Mouse (Mus musculus) liver, adult 2 months (tissue): ENCODE results near the gene Marveld1. TPM values are rescaled to one million over a fixed set of nuclear protein-coding genes. Genes with fewer than 3 reads are reported as not detected.
A peak's percentile ranks its signal among the peaks of the same experiment; 100 is the strongest.

ENCODE experiments used
- DNase-seq: peaks from one replicate; pipeline ENCODE4 v3.0.0-alpha.2; 2011; ENCODE audit warnings: low read depth, low spot score; ENCODE audit errors: extremely low read depth
- H3K27ac ChIP-seq: fragments of 200-500 bp; replicated peaks from 2 replicates; pipeline ENCODE4 v1.5.1; 2012; ENCODE audit warnings: low read depth, mild to moderate bottlenecking, control low read depth, inconsistent platforms, low read length; ENCODE audit not compliant: insufficient read depth
- H3K27me3 ChIP-seq: fragments of 200-500 bp; 2 replicates; pipeline ENCODE4 v1.6.1; 2012; ENCODE audit warnings: mild to moderate bottlenecking, moderate library complexity, low read length, inconsistent platforms; ENCODE audit not compliant: control insufficient read depth, insufficient read depth
- H3K36me3 ChIP-seq: fragments of 200-500 bp; 2 replicates; pipeline ENCODE4 v1.6.1; 2012; ENCODE audit warnings: low read length, inconsistent platforms; ENCODE audit not compliant: control insufficient read depth, insufficient read depth
- H3K4me1 ChIP-seq: fragments of 200-500 bp; 2 replicates; pipeline ENCODE4 v1.6.1; 2011; ENCODE audit warnings: low read length; ENCODE audit not compliant: control insufficient read depth, insufficient read depth
- H3K4me3 ChIP-seq: fragments of 200-500 bp; 2 replicates; pipeline ENCODE4 v1.5.1; 2011; ENCODE audit warnings: low read depth, mild to moderate bottlenecking, control low read depth, low read length, moderate library complexity; ENCODE audit not compliant: insufficient read depth
- H3K79me2 ChIP-seq: fragments of 200-500 bp; 2 replicates; pipeline ENCODE4 v1.6.1; 2012; ENCODE audit warnings: inconsistent platforms, mild to moderate bottlenecking, low read length, moderate library complexity; ENCODE audit not compliant: control insufficient read depth, insufficient read depth
- H3K9ac ChIP-seq: fragments of 200-500 bp; 2 replicates; pipeline ENCODE4 v1.6.1; 2012; ENCODE audit warnings: low read depth, mild to moderate bottlenecking, control low read depth, inconsistent platforms, low read length
- CTCF ChIP-seq: fragments of 200-500 bp; IDR thresholded peaks from 2 replicates; pipeline ENCODE4 v1.5.1; 2011; ENCODE audit warnings: low read depth, low read length, control low read depth
- POLR2A ChIP-seq: fragments of 200-500 bp; IDR thresholded peaks from 2 replicates; pipeline ENCODE4 v1.6.1; 2011; ENCODE audit warnings: low read length, control low read depth; ENCODE audit not compliant: insufficient read depth; ENCODE audit errors: extremely low read depth
- whole genome bisulfite sequencing: fragments of 180-500 bp; shearing (Covaris S2); methylation state at CpG from one replicate; pipeline ENCODE4 v1.1.7; 2018; 5-methylcytosine and 5-hydroxymethylcytosine counted together
- polyA plus RNA-seq: library from polyadenylated mRNA; depleted of rRNA; stranded (reverse); fragments of >200 nt; gene quantifications from 2 replicates; pipeline ENCODE4 v1.2.3, GENCODE M21; 2012
- total RNA-seq: library from RNA; depleted of rRNA; stranded (reverse); fragments of >200 nt; gene quantifications from 2 replicates; pipeline ENCODE4 v1.2.3, GENCODE M21; 2014

Marveld1 gene
- total and polyA plus RNA-seq, 2 experiments: 12.1 to 25.7 TPM

- Histone ChIP-seq H3K27me3 (no peaks in the 10 kb centered on the region), H3K79me2 (no peaks in the 10 kb centered on the region), H3K4me3 (peak overlapping the region; percentile 70), H3K27ac (peak overlapping the region; percentile 88), H3K36me3 (no peaks in the 10 kb centered on the region), H3K9ac (peak overlapping the region; percentile 94), H3K4me1 (peaks cover 43% of the 10 kb centered on the region)
- peak; percentile 88 for DNase-seq
- TF ChIP-seq CTCF: no peak
- peak; percentile 71; the same call in 1 of the 2 replicates for TF ChIP-seq POLR2A
- under 1% methylated on average over 63 of the region's 63 CpGs for WGBS
Measured at GRCm38 (mm10) chr19:42147769-42148568, 769 bp downstream of the Marveld1 start.

GRCm38 (mm10) chr19:42148569-42148860, 1.3 kb downstream of the Marveld1 start:
- TF ChIP-seq POLR2A (no peak), CTCF (no peak)
- peak overlapping the region; percentile 70 for H3K4me3 ChIP-seq
- H3K27me3 ChIP-seq: no peaks in the 10 kb centered on the region
- H3K9ac ChIP-seq: peak overlapping the region; percentile 94
- no peaks in the 10 kb centered on the region for H3K36me3 ChIP-seq
- H3K4me1 ChIP-seq: peaks cover 43% of the 10 kb centered on the region
- 32% methylated on average over 7 of the region's 7 CpGs for WGBS
- H3K79me2 ChIP-seq: no peaks in the 10 kb centered on the region
- peak overlapping the region; percentile 88; the same call in 1 of the 2 replicates for H3K27ac ChIP-seq
- no peak for DNase-seq

- no peaks in the 10 kb centered on the region for H3K36me3 ChIP-seq
- H3K9ac ChIP-seq: no peak overlapping the region
- 7% methylated on average over 6 of the region's 6 CpGs for WGBS
- H3K27me3 ChIP-seq: no peaks in the 10 kb centered on the region
- no peak overlapping the region for H3K27ac ChIP-seq
- TF ChIP-seq CTCF (peak; percentile 90), POLR2A (no peak)
- H3K4me1 ChIP-seq: peaks cover 28% of the 10 kb centered on the region
- no peak overlapping the region for H3K4me3 ChIP-seq
- peak; percentile 80 for DNase-seq
- H3K79me2 ChIP-seq: no peaks in the 10 kb centered on the region
Measured at GRCm38 (mm10) chr19:42151990-42152389, 4.8 kb downstream of the Marveld1 start.

- H3K9ac ChIP-seq: no peak overlapping the region
- no peaks in the 10 kb centered on the region for H3K36me3 ChIP-seq
- no peak for TF ChIP-seq POLR2A
- TF ChIP-seq CTCF: no peak
- no peak for DNase-seq
- no peaks in the 10 kb centered on the region for H3K27me3 ChIP-seq
- no peak overlapping the region for H3K27ac ChIP-seq
- H3K4me1 ChIP-seq: no peaks in the 10 kb centered on the region
- WGBS: 64% methylated on average over 12 of the region's 12 CpGs
- H3K79me2 ChIP-seq: no peaks in the 10 kb centered on the region
- no peak overlapping the region for H3K4me3 ChIP-seq
Measured at GRCm38 (mm10) chr19:42157493-42158237, 10.5 kb downstream of the Marveld1 start.

GRCm38 (mm10) chr19:42158246-42159017, 11.2 kb downstream of the Marveld1 start:
- H3K4me3 ChIP-seq: no peak overlapping the region
- H3K27me3 ChIP-seq: no peaks in the 10 kb centered on the region
- H3K79me2 ChIP-seq: no peaks in the 10 kb centered on the region
- H3K4me1 ChIP-seq: no peaks in the 10 kb centered on the region
- H3K36me3 ChIP-seq: no peaks in the 10 kb centered on the region
- WGBS: 30% methylated on average over 13 of the region's 13 CpGs
- no peak overlapping the region for H3K27ac ChIP-seq
- TF ChIP-seq POLR2A: no peak
- TF ChIP-seq CTCF: no peak
- H3K9ac ChIP-seq: no peak overlapping the region
- DNase-seq: no peak

- Histone ChIP-seq H3K79me2 (no peaks in the 10 kb centered on the region), H3K27ac (no peak within 1 kb of the TSS), H3K4me1 (no peaks in the 10 kb centered on the region), H3K27me3 (no peaks in the 10 kb centered on the region), H3K4me3 (no peak within 1 kb of the TSS), H3K9ac (no peak within 1 kb of the TSS), H3K36me3 (no peaks in the 10 kb centered on the region)
- WGBS: 54% methylated on average over 5 of the region's 5 CpGs
- no peak for TF ChIP-seq POLR2A
- no peak for TF ChIP-seq CTCF
- DNase-seq: no peak
Measured at GRCm38 (mm10) chr19:42163764-42164163, 16.6 kb downstream of the Marveld1 start, which contains the start of gene Zfyve27. Zfyve27 (plus strand) TSS chr19:42163951.
